In genomic region chr14:105328397-105329302, GRCm38 (mm10) we compare ENCODE assay signal across 8 mouse cellular contexts.
A peak's percentile ranks its signal among the peaks of the same experiment; 100 is the strongest.
DNase-seq lines count a peak whose midpoint lies in the region; ATAC-seq and TF ChIP-seq lines count a peak whose summit lies in the region.

No protein-coding gene starts in this region.

- TF ChIP-seq EP300 in CH12.LX (IDR thresholded peaks at IDR 0.05; ENCODE audit: low read length): no peak

- peak; percentile 32 for DNase-seq in CH12.LX (ENCODE audit: extremely low read depth)
- DNase-seq in cerebellum, adult 18-20 months: peak; percentile 69 to 76
- peak; percentile 88 to 91 for DNase-seq in heart, postnatal 10 days
- DNase-seq in kidney, postnatal 36 days: peak; percentile 68 to 70
- DNase-seq in testis, postnatal 14 days (ENCODE audit: low spot score): peak; percentile 75

- no peak overlapping the region for H3K27ac ChIP-seq in CH12.LX (ENCODE audit: insufficient read depth, low read depth)
- peak overlapping the region; percentile 79 for H3K27ac ChIP-seq in forebrain, embryonic 16.5 days (ENCODE audit: low read length)
- H3K27ac ChIP-seq in liver, embryonic 12.5 days: no peak overlapping the region

- no peaks in the 10 kb centered on the region for H3K36me3 ChIP-seq in CH12.LX (replicated peaks in 1 of 2; ENCODE audit: control insufficient read depth in 1 of 2, insufficient read depth in 1 of 2, low read length in 1 of 2)
- H3K36me3 ChIP-seq in forebrain, embryonic 16.5 days (ENCODE audit: control insufficient read depth, insufficient read depth): no peaks in the 10 kb centered on the region
- H3K36me3 ChIP-seq in liver, embryonic 12.5 days: no peaks in the 10 kb centered on the region
- H3K36me3 ChIP-seq in myocyte (ENCODE audit: control insufficient read depth, insufficient read depth): no peaks in the 10 kb centered on the region

- 10% methylated on average over 13 of the region's 13 CpGs for WGBS in forebrain, embryonic 16.5 days
- WGBS in liver, embryonic 12.5 days (ENCODE audit: insufficient replicate concordance): 49% methylated on average over 13 of the region's 13 CpGs

- peak overlapping the region; percentile 20 to 53 (median 20) for H3K4me3 ChIP-seq in CH12.LX (replicated peaks in 1 of 3; ENCODE audit: low read depth in 2 of 3, low read length in 2 of 3, poor library complexity in 1 of 3)
- H3K4me3 ChIP-seq in forebrain, embryonic 16.5 days (replicated peaks; ENCODE audit: low read length): peak overlapping the region; percentile 32
- peak overlapping the region; percentile 13 for H3K4me3 ChIP-seq in liver, embryonic 12.5 days
- H3K4me3 ChIP-seq in myocyte: peak overlapping the region; percentile 3

- H3K4me1 ChIP-seq in CH12.LX (ENCODE audit: control insufficient read depth in 1 of 2, insufficient read depth in 2 of 2): peaks cover 0 to 9% of the 10 kb centered on the region in 2 experiments; a peak in 2 of 4 replicates
- H3K4me1 ChIP-seq in forebrain, embryonic 16.5 days (replicated peaks; ENCODE audit: control insufficient read depth, insufficient read depth, low read length): peaks cover 13% of the 10 kb centered on the region
- 0 out of 2 replicates have a peak, but pooled peaks cover 3% of the 10 kb centered on the region for H3K4me1 ChIP-seq in liver, embryonic 12.5 days

- peaks cover 3% of the 10 kb centered on the region for H3K9me3 ChIP-seq in CH12.LX (replicated peaks; ENCODE audit: low read length)
- 0 out of 2 replicates have a peak, but pooled peaks cover 3% of the 10 kb centered on the region for H3K9me3 ChIP-seq in forebrain, embryonic 16.5 days (ENCODE audit: control insufficient read depth, low read length)
- H3K9me3 ChIP-seq in liver, embryonic 12.5 days (replicated peaks): no peaks in the 10 kb centered on the region

- peak; percentile 89 for ATAC-seq in forebrain, embryonic 16.5 days
- no peak for ATAC-seq in liver, embryonic 12.5 days

- no peak for TF ChIP-seq RAD21 in CH12.LX (IDR thresholded peaks at IDR 0.05; ENCODE audit: low read depth, low read length)

- H3K27me3 ChIP-seq in CH12.LX (replicated peaks) (no peaks in the 10 kb centered on the region), myocyte (ENCODE audit: control insufficient read depth, insufficient read depth, insufficient read length) (no peaks in the 10 kb centered on the region)
- H3K27me3 ChIP-seq in forebrain, embryonic 16.5 days (replicated peaks; ENCODE audit: control insufficient read depth, insufficient read depth, low read length): no peaks in the 10 kb centered on the region
- H3K27me3 ChIP-seq in liver, embryonic 12.5 days (replicated peaks): no peaks in the 10 kb centered on the region

- intact Hi-C loops in heart, postnatal 10 days (cut with DNase I): loop anchor here (5.0 kb wide), 2 partner anchors 69 to 569 kb away; partner anchors contain the start of gene Spry2

- no peak for TF ChIP-seq CTCF in CH12.LX (conservative IDR thresholded peaks at IDR 0.05 in 1 of 2, IDR thresholded peaks at IDR 0.05 in 1 of 2; ENCODE audit: low read depth in 2 of 2, low read length in 2 of 2)

- in situ Hi-C loops in CH12.LX (cut with MboI; ENCODE audit: low pct_ligation_motif_present, low pct_unique_long_range_greater_than_20kb, low sequenced_read_pairs): no loop called here

- H3K4me2 ChIP-seq in CH12.LX (ENCODE audit: insufficient read depth, low read depth, poor library complexity, severe bottlenecking) (peak overlapping the region; percentile 68), myocyte (ENCODE audit: low read depth) (peak overlapping the region; percentile 71)
- H3K4me2 ChIP-seq in forebrain, embryonic 16.5 days (ENCODE audit: low read length): peak overlapping the region; percentile 54
- peak overlapping the region; percentile 48 for H3K4me2 ChIP-seq in liver, embryonic 12.5 days

- no peak overlapping the region for H3ac ChIP-seq in myocyte (ENCODE audit: control insufficient read depth, insufficient read length)

- no peak overlapping the region for H3K9ac ChIP-seq in CH12.LX (ENCODE audit: insufficient read depth, low read depth)
- peak overlapping the region; percentile 53 for H3K9ac ChIP-seq in forebrain, embryonic 16.5 days (replicated peaks; ENCODE audit: low read depth, low read length)
- no peak overlapping the region for H3K9ac ChIP-seq in liver, embryonic 12.5 days

- dilution Hi-C loops in CH12.LX (cut with MboI; ENCODE audit: extremely low pct_ligation_motif_present, extremely low pct_unique_long_range_greater_than_20kb, low sequenced_read_pairs): no loop called here

- H3K79me2 ChIP-seq in CH12.LX (replicated peaks; ENCODE audit: control insufficient read depth, extremely low read depth, insufficient read depth, poor library complexity, severe bottlenecking) (no peaks in the 10 kb centered on the region), myocyte (ENCODE audit: control insufficient read depth, insufficient read depth) (no peaks in the 10 kb centered on the region)

- TF ChIP-seq POLR2A in CH12.LX (IDR thresholded peaks at IDR 0.05; ENCODE audit: low read depth, low read length): no peak
- no peak for TF ChIP-seq POLR2A in myocyte (IDR thresholded peaks at IDR 0.05; ENCODE audit: insufficient read length, low read depth)

TF ChIP-seq in CH12.LX, 34 proteins besides CTCF, POLR2A, EP300 and RAD21:
- no peak for TF ChIP-seq JUND (conservative IDR thresholded peaks at IDR 0.05; ENCODE audit: low read depth, low read length)
- TF ChIP-seq USF2 (conservative IDR thresholded peaks at IDR 0.05; ENCODE audit: low read depth, low read length): no peak
- no peak for TF ChIP-seq MAFK (IDR thresholded peaks at IDR 0.05; ENCODE audit: insufficient replicate concordance, low read length)
- no peak for TF ChIP-seq HCFC1 (IDR thresholded peaks at IDR 0.05; ENCODE audit: low read depth, low read length)
- TF ChIP-seq MAX (IDR thresholded peaks at IDR 0.05; ENCODE audit: low read length): peak; percentile 15; the same call in 1 of the 2 replicates
- TF ChIP-seq MXI1 (IDR thresholded peaks at IDR 0.05; ENCODE audit: low read depth, low read length): no peak
- no peak for TF ChIP-seq ZNF384 (IDR thresholded peaks at IDR 0.05; ENCODE audit: low read depth, low read length)
- no peak for TF ChIP-seq ZMIZ1 (IDR thresholded peaks at IDR 0.05; ENCODE audit: low read depth, low read length)
- no peak for TF ChIP-seq BHLHE40 (IDR thresholded peaks at IDR 0.05; ENCODE audit: low read depth, low read length)
- TF ChIP-seq IRF4 (IDR thresholded peaks at IDR 0.05; ENCODE audit: low read depth, low read length): no peak
- no peak for TF ChIP-seq MEF2A (IDR thresholded peaks at IDR 0.05; ENCODE audit: borderline replicate concordance, low read depth, low read length)
- no peak for TF ChIP-seq TCF12 (IDR thresholded peaks at IDR 0.05; ENCODE audit: low read depth, low read length)
- TF ChIP-seq SIN3A (IDR thresholded peaks at IDR 0.05; ENCODE audit: low read length): no peak
- 0 out of 2 replicates have a peak, but pooled peaks have one; percentile 12 for TF ChIP-seq UBTF (IDR thresholded peaks at IDR 0.05; ENCODE audit: low read depth, low read length)
- TF ChIP-seq MYC (IDR thresholded peaks at IDR 0.05; ENCODE audit: low read depth, low read length): no peak
- no peak for TF ChIP-seq KAT2A (IDR thresholded peaks at IDR 0.05; ENCODE audit: insufficient replicate concordance, low read length)

TF ChIP-seq in myocyte, 11 proteins besides CTCF, POLR2A, EP300 and RAD21:
- TF ChIP-seq MYOD1 (IDR thresholded peaks at IDR 0.05; ENCODE audit: control insufficient read depth in 1 of 3, insufficient read length in 2 of 3, low read depth in 2 of 3): no peak
- TF ChIP-seq SRF (IDR thresholded peaks at IDR 0.05; ENCODE audit: control insufficient read depth, insufficient read length, low read depth): no peak
- no peak for TF ChIP-seq E2F4 (IDR thresholded peaks at IDR 0.05; ENCODE audit: insufficient read depth)
- TF ChIP-seq CEBPB (IDR thresholded peaks at IDR 0.05; ENCODE audit: insufficient read depth, poor library complexity, severe bottlenecking): no peak
- no peak for TF ChIP-seq TCF3 (IDR thresholded peaks at IDR 0.05; ENCODE audit: insufficient read length, low read depth)
TF ChIP-seq in myocyte: peak in this region for 0.

Comparison
In these comparisons a context has a peak if more than half of its experiments do, and no peak if none do; other contexts are left out.
1. DNase-seq: peak in every context shown above with its lines; median percentile 90 in heart, postnatal 10 days; 75 in testis, postnatal 14 days; 72 in cerebellum, adult 18-20 months; 69 in kidney, postnatal 36 days; 32 in CH12.LX.